Mouse (Mus musculus): Measurements from ENCODE around the gene Rps11. TPM values are rescaled to one million over a fixed set of nuclear protein-coding genes. Genes with fewer than 3 reads are reported as not detected.

Rps11 gene
- polyA plus RNA-seq, 1 experiment from 2014 or later = 1,523 TPM

DNA sequence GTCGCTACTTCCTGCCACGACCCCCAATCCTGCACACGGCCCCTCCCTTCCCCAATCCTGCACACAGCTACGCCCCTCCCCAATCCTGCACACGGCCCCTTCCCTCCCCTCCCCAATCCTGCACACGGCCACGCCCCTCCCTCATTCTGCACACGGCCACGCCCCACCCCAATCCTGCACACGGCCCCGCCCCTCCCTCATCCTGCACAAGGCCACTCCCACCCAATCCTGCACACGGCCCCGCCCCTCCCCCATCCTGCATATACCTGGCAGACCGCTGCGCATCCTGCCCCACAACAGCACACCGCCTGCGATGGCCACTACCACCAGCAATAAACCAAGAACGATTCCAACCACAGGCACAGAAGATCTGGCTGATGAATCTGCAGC, 30.7 kb downstream of the Rps11 start:
- Histone ChIP-seq H3K9ac (no peak overlapping the region), H3K36me3 (peaks cover 17% of the 10 kb centered on the region), H3K4me2 (replicated peaks) (0 out of 2 replicates have a peak overlapping the region, but pooled peaks have one; percentile 23), H3K27me3 (no peaks in the 10 kb centered on the region), H3K27ac (replicated peaks) (peak overlapping the region; percentile 90), H3K9me3 (replicated peaks) (no peaks in the 10 kb centered on the region), H3K4me3 (replicated peaks) (no peak overlapping the region), H3K4me1 (peaks cover 23% of the 10 kb centered on the region)
- ATAC-seq (ENCODE audit: insufficient number of reproducible peaks, low FRiP score, low TSS enrichment, low read depth) = no peak
- WGBS = 30% methylated on average over 18 of the region's 18 CpGs

DNA sequence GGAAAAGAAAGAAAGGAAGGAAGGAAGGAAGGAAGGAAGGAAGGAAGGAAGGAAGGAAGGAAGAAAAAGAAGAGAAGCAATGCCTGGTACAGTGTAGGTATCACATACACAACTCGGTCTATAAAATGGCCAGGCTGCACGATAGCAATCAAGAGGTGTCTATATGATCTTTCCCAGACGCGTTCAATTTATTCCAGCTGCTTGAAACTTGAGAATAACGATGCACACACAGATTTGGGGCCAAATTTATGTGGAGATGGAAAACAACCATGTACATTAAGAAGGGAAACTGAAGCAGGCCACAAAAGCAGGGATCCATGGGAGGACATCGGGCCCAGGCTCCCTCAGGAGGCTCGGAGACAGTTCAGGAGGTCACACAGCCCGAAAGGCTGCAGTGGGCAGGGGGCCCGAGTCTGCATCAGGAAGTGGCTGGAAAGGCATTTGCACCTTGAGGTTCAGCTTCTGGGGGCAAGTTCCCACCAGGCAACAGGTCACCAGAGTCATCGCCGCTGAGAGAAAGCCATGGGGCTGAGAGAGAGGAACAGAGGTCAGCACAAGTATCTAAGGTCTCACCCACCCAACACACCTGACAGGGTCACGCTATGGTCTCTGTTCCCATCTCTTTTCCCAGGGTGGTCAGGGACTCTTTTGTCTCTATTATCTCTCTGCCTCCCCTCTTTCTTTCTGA, 31.3 kb downstream of the Rps11 start:
- no peak overlapping the region for H3K4me3 ChIP-seq (replicated peaks)

DNA sequence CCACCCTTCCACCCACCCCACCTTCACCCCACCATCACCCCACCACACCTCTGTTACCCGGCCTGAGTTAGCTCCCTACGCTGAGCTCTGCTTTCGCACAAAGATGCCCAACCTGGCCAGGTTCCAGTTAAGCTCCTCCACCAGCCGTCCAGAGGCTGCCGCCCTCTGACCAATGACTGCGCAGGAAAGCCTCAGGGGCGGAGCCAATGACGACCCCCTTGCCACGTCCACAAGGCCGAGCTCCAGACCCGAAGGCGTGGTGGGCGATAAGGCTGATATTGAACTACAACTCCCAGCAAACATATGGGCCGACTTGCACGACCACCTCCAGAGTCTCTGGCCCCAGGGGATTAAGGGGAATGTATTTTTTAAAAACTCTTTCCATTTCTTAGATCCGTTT, 32.2 kb downstream of the Rps11 start, which contains the start of gene Rcn3:
Gene Rcn3 (minus strand): TSS at position 174 of the 400 bp plus-strand sequence.
- under 1% methylated on average over 16 of the region's 16 CpGs for WGBS

More for the DNA sequence above, 31.3 kb downstream of the Rps11 start:
- peaks cover 23% of the 10 kb centered on the region for H3K4me1 ChIP-seq
- H3K9me3 ChIP-seq (replicated peaks) = no peaks in the 10 kb centered on the region
- no peaks in the 10 kb centered on the region for H3K27me3 ChIP-seq
- H3K9ac ChIP-seq = no peak overlapping the region
- H3K36me3 ChIP-seq = peaks cover 22% of the 10 kb centered on the region
- 32% methylated on average over 12 of the region's 12 CpGs for WGBS
- no peak for ATAC-seq (ENCODE audit: insufficient number of reproducible peaks, low FRiP score, low TSS enrichment, low read depth)
- H3K4me2 ChIP-seq (replicated peaks) = peak overlapping the region; percentile 23; the same call in 1 of the 2 replicates
- peak overlapping the region; percentile 90 for H3K27ac ChIP-seq (replicated peaks)

DNA sequence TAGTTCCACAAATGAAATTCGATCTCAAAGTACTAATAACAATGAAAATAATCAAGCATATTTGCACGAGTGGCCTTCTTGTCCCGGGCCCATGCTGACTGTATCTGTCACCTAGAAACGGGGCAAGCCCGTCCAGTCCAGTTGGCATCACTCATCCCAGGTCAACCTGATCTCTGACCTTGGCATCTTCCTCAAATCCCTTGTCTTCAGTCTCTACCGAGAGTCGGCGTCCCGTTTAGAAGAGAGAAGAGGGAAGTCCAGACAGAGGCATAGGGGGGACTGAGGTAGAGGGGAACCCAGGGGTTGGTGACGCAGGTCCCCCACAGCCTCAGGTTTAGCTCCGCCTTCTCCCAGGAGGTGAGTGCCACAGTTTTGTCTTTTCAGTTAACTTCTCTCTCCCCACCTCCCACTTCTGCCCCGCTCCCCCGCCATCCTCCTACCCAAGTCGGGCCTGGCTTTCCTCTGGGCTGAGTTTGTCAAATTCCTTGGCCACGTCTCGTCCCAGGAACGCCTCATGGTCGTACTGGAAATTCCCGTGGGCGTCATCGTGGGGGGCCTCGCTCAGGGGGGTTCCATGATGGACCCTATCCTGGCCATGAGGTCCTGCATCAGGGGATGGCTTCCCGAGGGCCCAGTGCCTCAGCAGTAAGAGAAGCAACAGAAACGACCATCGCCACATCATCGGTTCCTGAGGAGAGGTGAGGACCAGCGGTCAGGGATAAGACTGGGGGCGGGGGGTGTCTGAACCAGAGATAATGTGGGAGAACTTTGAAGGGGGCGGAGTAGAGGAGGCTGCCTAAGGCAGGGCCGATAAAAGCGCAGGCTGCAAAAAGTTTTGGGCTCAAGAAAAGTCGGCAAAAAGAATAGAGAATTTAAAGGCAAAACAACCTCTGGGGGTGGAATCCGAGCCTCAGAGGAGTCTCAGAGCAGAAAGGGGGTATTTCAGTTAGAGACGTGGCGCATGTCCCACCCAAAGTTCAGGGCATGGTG, 32.9 kb downstream of the Rps11 start:
- H3K27me3 ChIP-seq = no peaks in the 10 kb centered on the region
- H3K9me3 ChIP-seq (replicated peaks) = no peaks in the 10 kb centered on the region
- ATAC-seq (ENCODE audit: insufficient number of reproducible peaks, low FRiP score, low TSS enrichment, low read depth) = peak; percentile 52
- peak overlapping the region; percentile 58 for H3K4me3 ChIP-seq (replicated peaks)
- H3K36me3 ChIP-seq = peaks cover 28% of the 10 kb centered on the region
- 8% methylated on average over 35 of the region's 35 CpGs for WGBS
- peak overlapping the region; percentile 61 for H3K4me2 ChIP-seq (replicated peaks)
- peaks cover 23% of the 10 kb centered on the region for H3K4me1 ChIP-seq
- peak overlapping the region; percentile 69 for H3K9ac ChIP-seq
- peak overlapping the region; percentile 93 for H3K27ac ChIP-seq (replicated peaks)

More for the DNA sequence above, 32.2 kb downstream of the Rps11 start, which contains the start of gene Rcn3:
- H3K9me3 ChIP-seq (replicated peaks) = no peaks in the 10 kb centered on the region
- H3K4me1 ChIP-seq = peaks cover 23% of the 10 kb centered on the region
- H3K27ac ChIP-seq (replicated peaks) = peak within 1 kb of the TSS; percentile 93
- peaks cover 24% of the 10 kb centered on the region for H3K36me3 ChIP-seq
- H3K4me3 ChIP-seq (replicated peaks) = peak within 1 kb of the TSS; percentile 58
- peak; percentile 94 for ATAC-seq (ENCODE audit: insufficient number of reproducible peaks, low FRiP score, low TSS enrichment, low read depth)
- H3K9ac ChIP-seq = peak within 1 kb of the TSS; percentile 69
- H3K27me3 ChIP-seq = no peaks in the 10 kb centered on the region
- peak within 1 kb of the TSS; percentile 61 for H3K4me2 ChIP-seq (replicated peaks)

DNA sequence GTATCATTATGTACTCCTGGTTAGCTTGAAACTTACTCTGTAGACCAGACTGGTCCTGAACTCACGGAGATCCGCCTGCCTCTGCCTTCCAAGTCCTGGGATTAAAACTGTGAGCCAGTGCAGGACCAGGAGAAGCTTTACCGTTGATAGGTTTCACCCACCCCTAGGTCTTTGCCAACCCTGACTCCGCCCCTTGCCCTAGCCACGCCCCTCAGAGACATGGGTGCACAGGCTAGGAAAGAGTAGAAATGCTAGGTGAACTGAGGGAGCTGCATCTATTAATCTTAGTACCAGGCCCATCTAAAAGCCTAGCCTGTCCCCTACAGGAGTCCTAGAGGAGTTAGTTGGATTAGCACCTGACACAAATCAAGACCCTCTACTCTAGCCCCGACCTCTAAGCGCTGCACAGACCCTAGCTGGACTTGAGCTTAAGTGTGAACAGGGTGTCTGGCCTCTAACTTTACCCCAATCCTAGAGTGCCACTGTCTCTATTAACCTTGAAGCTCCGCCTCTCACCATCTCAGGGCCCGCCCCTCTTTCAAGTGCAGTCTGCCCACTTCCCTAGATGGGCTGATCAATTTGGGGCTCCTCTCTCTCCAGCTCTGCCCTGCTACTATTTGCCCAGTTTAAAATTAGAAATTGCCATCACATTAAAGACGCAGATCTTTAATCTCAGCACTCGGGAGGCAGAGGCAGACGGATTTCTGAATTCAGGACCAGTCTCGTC, 33.8 kb downstream of the Rps11 start:
- H3K27ac ChIP-seq (replicated peaks) = peak overlapping the region; percentile 93
- peak overlapping the region; percentile 58 for H3K4me3 ChIP-seq (replicated peaks)
- H3K4me1 ChIP-seq = peaks cover 23% of the 10 kb centered on the region
- no peaks in the 10 kb centered on the region for H3K9me3 ChIP-seq (replicated peaks)
- no peaks in the 10 kb centered on the region for H3K27me3 ChIP-seq
- ATAC-seq (ENCODE audit: insufficient number of reproducible peaks, low FRiP score, low TSS enrichment, low read depth) = no peak
- peak overlapping the region; percentile 69; the same call in 1 of the 2 replicates for H3K9ac ChIP-seq
- peak overlapping the region; percentile 61 for H3K4me2 ChIP-seq (replicated peaks)
- WGBS = 70% methylated on average over 13 of the region's 13 CpGs
- peaks cover 36% of the 10 kb centered on the region for H3K36me3 ChIP-seq

DNA sequence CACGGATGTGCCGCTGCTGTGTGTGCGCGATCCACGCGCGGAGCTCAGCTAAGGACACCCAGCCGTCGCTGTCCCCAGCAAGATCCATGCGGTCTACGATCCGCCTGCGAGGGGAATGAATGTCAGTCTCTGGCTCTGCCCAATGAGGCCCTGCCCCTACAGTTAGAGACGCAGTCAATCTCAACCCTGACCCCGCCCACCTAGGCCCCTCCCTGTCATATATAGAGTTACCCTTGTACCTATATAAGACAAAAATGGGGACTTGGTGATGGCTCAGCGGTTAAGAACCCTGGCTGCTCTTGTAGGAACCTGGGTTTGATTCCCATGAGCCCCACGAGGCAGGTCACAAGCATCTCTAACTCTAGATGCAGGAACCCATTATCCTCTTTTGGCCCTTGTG, 35.6 kb downstream of the Rps11 start:
- Histone ChIP-seq H3K4me3 (replicated peaks) (no peak overlapping the region), H3K9ac (no peak overlapping the region), H3K4me1 (peaks cover 22% of the 10 kb centered on the region), H3K27me3 (no peaks in the 10 kb centered on the region), H3K4me2 (replicated peaks) (no peak overlapping the region), H3K27ac (replicated peaks) (no peak overlapping the region), H3K9me3 (replicated peaks) (no peaks in the 10 kb centered on the region), H3K36me3 (peaks cover 54% of the 10 kb centered on the region)
- 92% methylated on average over 17 of the region's 17 CpGs for WGBS
- no peak for ATAC-seq (ENCODE audit: insufficient number of reproducible peaks, low FRiP score, low TSS enrichment, low read depth)

DNA sequence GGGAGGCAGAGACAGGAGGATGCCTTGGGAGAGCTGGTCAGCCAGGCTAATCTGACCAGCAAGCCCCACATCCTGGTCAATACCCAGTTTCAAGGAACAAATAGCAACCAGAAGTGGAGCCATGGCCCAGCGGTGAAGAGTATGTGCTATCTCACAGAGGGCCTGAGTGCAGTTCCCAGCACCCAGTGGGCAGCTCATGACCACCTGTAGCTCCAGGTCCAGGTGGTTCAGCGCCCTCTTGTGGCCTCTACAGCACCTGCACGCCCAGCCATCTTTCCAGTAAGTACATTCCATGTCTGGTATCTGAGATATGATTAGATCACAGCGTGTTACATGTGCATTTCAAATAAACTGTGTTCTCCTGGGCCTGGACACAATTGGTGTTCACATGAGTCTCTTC, 38.2 kb downstream of the Rps11 start:
- H3K4me2 ChIP-seq (replicated peaks) = no peak overlapping the region
- no peak overlapping the region for H3K4me3 ChIP-seq (replicated peaks)
- peaks cover 71% of the 10 kb centered on the region for H3K36me3 ChIP-seq
- H3K27ac ChIP-seq (replicated peaks) = no peak overlapping the region
- peaks cover 31% of the 10 kb centered on the region for H3K4me1 ChIP-seq
- no peaks in the 10 kb centered on the region for H3K27me3 ChIP-seq
- H3K9ac ChIP-seq = no peak overlapping the region
- no peaks in the 10 kb centered on the region for H3K9me3 ChIP-seq (replicated peaks)
- 77% methylated on average over 4 of the region's 4 CpGs for WGBS
- no peak for ATAC-seq (ENCODE audit: insufficient number of reproducible peaks, low FRiP score, low TSS enrichment, low read depth)

DNA sequence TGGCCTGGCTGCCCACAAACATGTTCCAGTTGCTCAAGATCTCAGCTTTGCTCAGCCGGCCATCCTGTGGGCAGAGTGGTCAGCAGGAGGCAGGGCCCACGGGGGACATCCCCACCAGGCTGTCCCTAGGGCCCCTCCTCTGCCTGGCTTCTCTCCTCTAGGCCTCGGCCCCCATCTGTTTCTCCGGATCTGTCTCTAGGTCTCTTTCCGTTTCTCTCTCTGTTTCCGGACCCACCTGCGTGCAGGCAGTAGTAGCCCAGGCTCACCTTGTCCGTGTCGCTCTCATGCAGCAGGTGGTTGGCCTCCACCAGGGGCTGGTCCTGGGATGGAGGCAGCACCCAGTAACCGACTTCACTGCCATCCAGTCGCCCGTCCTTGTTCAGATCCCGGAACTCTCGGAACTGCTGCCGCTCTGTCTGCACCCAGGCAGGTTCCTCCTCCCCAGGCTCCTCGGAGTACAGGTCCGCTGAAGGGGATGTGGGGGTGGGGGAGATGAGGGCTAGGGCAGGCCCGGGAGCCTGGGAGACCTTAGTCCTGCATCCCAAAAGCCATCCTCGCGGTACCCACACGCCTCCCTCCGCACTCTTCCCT, 40.8 kb downstream of the Rps11 start:
- Histone ChIP-seq H3K9ac (no peak overlapping the region), H3K27ac (replicated peaks) (peak overlapping the region; percentile 77), H3K4me1 (peaks cover 25% of the 10 kb centered on the region), H3K36me3 (peaks cover 68% of the 10 kb centered on the region), H3K4me2 (replicated peaks) (0 out of 2 replicates have a peak overlapping the region, but pooled peaks have one; percentile 8), H3K4me3 (replicated peaks) (no peak overlapping the region), H3K9me3 (replicated peaks) (no peaks in the 10 kb centered on the region), H3K27me3 (no peaks in the 10 kb centered on the region)
- WGBS = 84% methylated on average over 20 of the region's 22 CpGs
- no peak for ATAC-seq (ENCODE audit: insufficient number of reproducible peaks, low FRiP score, low TSS enrichment, low read depth)

DNA sequence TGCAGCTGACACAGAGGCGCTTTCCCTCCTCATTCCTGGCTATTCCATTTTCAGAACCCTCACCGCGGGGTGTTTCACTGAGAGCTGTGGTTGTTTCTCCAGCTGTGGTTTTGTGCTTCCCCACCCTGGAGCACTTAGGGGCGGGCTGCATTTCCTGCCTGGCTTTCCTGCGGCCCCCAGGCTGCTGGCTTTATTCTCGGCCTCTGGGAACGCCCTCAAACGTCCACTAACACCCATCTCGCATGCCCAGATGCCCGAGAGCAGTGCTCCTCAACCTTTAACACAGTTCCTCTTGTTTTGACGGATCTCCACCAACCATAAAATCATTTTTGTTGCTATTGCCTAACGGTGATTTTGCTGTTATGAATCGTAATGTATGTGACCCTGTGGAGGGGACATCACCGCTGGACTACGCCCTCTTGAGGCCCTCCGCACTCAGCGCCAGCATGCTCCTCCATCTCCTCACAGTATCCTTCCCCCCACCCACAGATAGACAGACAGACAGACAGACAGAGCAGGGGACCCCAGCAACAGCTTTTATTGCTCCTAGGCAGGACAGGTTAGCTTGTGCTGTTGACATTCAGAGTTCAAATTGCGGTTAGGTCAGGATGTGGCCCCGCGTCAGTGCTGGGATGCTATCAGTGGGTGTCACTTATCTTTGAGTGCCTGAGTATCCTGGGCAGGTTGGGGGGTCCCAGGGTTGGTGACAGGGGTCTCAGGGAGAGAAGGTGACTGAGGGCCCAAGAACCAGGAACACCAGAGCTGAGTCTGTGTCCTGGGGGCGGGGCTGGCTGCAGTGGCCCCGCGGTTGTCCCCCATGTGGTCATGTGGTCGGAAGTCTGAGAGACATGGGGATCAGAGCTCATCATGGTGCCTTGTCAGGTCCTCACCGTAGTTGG, 41.6 kb downstream of the Rps11 start:
- Histone ChIP-seq H3K9ac (no peak overlapping the region), H3K27me3 (no peaks in the 10 kb centered on the region), H3K27ac (replicated peaks) (peak overlapping the region; percentile 77), H3K4me1 (peaks cover 25% of the 10 kb centered on the region), H3K4me2 (replicated peaks) (peak overlapping the region; percentile 8; the same call in 1 of the 2 replicates), H3K9me3 (replicated peaks) (no peaks in the 10 kb centered on the region), H3K36me3 (peaks cover 63% of the 10 kb centered on the region), H3K4me3 (replicated peaks) (no peak overlapping the region)
- ATAC-seq (ENCODE audit: insufficient number of reproducible peaks, low FRiP score, low TSS enrichment, low read depth) = peak; percentile 44; the same call in 1 of the 2 replicates
- 61% methylated on average over 25 of the region's 25 CpGs for WGBS

DNA sequence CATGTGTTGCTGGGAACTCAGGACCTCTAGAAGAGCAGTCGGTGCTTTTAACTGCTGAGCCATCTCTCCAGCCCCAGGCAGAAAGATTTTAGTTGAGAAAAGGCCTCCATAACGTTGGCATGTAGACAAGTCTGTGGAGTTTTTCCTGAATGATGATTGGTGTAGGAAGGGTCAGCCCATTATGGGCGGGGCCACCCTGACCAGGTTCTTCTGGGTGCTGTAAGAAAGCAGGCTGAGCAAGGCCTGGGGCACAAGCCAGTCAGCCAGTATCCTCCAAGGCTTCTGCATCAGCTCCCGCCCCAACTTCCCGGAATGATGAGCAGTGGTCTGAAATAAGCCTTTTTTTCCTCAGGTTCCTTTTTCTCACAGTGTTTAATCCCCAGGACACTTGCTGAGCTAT, 43.2 kb downstream of the Rps11 start:
- Histone ChIP-seq H3K9ac (no peak overlapping the region), H3K27ac (replicated peaks) (0 out of 2 replicates have a peak overlapping the region, but pooled peaks have one; percentile 28), H3K36me3 (peaks cover 63% of the 10 kb centered on the region), H3K4me3 (replicated peaks) (no peak overlapping the region), H3K9me3 (replicated peaks) (no peaks in the 10 kb centered on the region), H3K4me2 (replicated peaks) (no peak overlapping the region), H3K27me3 (no peaks in the 10 kb centered on the region), H3K4me1 (peaks cover 25% of the 10 kb centered on the region)
- no peak for ATAC-seq (ENCODE audit: insufficient number of reproducible peaks, low FRiP score, low TSS enrichment, low read depth)
- WGBS = 48% methylated on average over 5 of the region's 5 CpGs

Data from embryonic facial prominence, embryonic 15.5 days (tissue).